Mouse (Mus musculus): ENCODE data around the gene Cacna2d1. TPM values are rescaled to one million over a fixed set of nuclear protein-coding genes. Genes with fewer than 3 reads are reported as not detected.

The Cacna2d1 gene
- total and polyA plus RNA-seq, 3 experiments, result 0.08 to 0.13 TPM; not detected in 1

DNA sequence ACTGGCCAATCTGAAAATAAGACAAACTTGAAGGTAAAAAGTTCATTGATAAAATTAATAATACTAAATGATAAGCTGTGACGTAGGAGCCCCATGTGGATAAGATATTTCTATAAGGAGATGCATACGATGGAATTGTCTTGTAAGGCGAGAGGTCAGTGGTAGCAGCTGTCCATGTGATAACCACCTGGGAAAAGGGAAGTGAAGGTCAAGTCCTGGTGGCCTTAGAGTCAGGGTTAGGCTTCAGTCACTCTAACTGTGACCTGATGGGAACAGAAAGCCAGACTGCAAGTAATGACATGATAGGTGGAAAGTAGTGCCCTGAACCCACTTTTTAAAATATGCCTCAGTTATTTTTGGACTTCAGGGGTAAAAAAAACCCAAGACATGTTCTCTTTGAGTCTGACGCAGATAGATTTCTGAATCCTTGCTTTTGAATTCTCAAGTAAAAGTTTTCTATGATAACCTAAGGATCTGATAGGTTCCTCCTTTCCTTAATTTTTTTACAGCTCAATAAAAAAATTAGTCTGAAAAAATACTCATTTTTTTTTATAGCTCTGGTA is 383.3 kb downstream of the Cacna2d1 start:
- Histone ChIP-seq H3K36me3 (ENCODE audit: control insufficient read depth in 1 of 2, insufficient read depth in 2 of 2, low read length in 2 of 2) (no peaks in the 10 kb centered on the region), H3K9me3 (replicated peaks; ENCODE audit: insufficient read depth, low read length) (no peaks in the 10 kb centered on the region), H3K27ac (ENCODE audit: control insufficient read depth, low read depth, low read length) (no peak overlapping the region), H3K4me3 (ENCODE audit: control insufficient read depth in 1 of 2, insufficient read depth in 1 of 2, low read depth in 2 of 2, low read length in 2 of 2) (no peak overlapping the region), H3K79me2 (ENCODE audit: control insufficient read depth, insufficient read depth, low read length, poor library complexity) (no peaks in the 10 kb centered on the region), H3K9ac (ENCODE audit: control insufficient read depth, low read depth, low read length, poor library complexity, severe bottlenecking) (no peak overlapping the region), H3K4me1 (ENCODE audit: control insufficient read depth in 1 of 2, insufficient read depth in 2 of 2, low read length in 2 of 2) (no peaks in the 10 kb centered on the region), H3K27me3 (ENCODE audit: control insufficient read depth in 1 of 2, insufficient read depth in 2 of 2, low read length in 2 of 2) (no peaks in the 10 kb centered on the region)
- TF ChIP-seq USF2 (IDR thresholded peaks at IDR 0.05; ENCODE audit: borderline replicate concordance in 1 of 2, insufficient read depth in 1 of 2, low read depth in 1 of 2, low read length in 2 of 2) (no peak), MAZ (IDR thresholded peaks at IDR 0.05; ENCODE audit: low read depth, low read length) (no peak), ZC3H11A (IDR thresholded peaks at IDR 0.05; ENCODE audit: low read depth, low read length) (no peak)
- DNase-seq (ENCODE audit: low read depth, low spot score), result no peak

DNA sequence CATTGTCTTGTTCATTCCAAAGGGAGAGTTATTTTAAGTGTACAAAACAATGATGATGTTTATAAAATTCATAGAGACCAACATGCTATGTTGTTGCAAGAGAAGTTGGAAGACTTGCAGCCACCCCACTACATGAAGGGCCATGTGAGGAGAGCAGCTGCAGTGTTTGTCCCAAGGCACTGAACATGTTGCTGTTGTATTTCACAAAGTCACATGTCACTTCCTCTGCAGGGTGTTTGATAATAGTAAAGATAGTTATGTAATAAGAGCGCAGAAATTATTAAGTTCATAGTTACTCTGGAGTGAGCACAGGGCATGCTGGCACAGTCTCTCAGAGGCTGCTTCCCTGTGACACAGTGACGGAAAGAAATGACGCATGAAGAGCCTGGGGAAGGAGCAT is 392.1 kb downstream of the Cacna2d1 start:
- Histone ChIP-seq H3K4me1 (ENCODE audit: control insufficient read depth in 1 of 2, insufficient read depth in 2 of 2, low read length in 2 of 2) (no peaks in the 10 kb centered on the region), H3K4me3 (ENCODE audit: control insufficient read depth in 1 of 2, insufficient read depth in 1 of 2, low read depth in 2 of 2, low read length in 2 of 2) (no peak overlapping the region), H3K9ac (ENCODE audit: control insufficient read depth, low read depth, low read length, poor library complexity, severe bottlenecking) (no peak overlapping the region), H3K9me3 (replicated peaks; ENCODE audit: insufficient read depth, low read length) (no peaks in the 10 kb centered on the region), H3K27ac (ENCODE audit: control insufficient read depth, low read depth, low read length) (no peak overlapping the region), H3K79me2 (ENCODE audit: control insufficient read depth, insufficient read depth, low read length, poor library complexity) (no peaks in the 10 kb centered on the region), H3K36me3 (ENCODE audit: control insufficient read depth in 1 of 2, insufficient read depth in 2 of 2, low read length in 2 of 2) (no peaks in the 10 kb centered on the region), H3K27me3 (ENCODE audit: control insufficient read depth in 1 of 2, insufficient read depth in 2 of 2, low read length in 2 of 2) (no peaks in the 10 kb centered on the region)
- no peak for DNase-seq (ENCODE audit: low read depth, low spot score)
- no peak for TF ChIP-seq RAD21 (IDR thresholded peaks at IDR 0.05; ENCODE audit: low read depth, low read length)
- TF ChIP-seq MAZ (IDR thresholded peaks at IDR 0.05; ENCODE audit: low read depth, low read length), result no peak
- TF ChIP-seq ELF1 (IDR thresholded peaks at IDR 0.05; ENCODE audit: low read depth, low read length), result no peak
- no peak for TF ChIP-seq POLR2AphosphoS2 (IDR thresholded peaks at IDR 0.05; ENCODE audit: low read length)
- TF ChIP-seq USF1 (IDR thresholded peaks at IDR 0.05; ENCODE audit: low read depth, low read length), result no peak
- TF ChIP-seq MAFK (IDR thresholded peaks at IDR 0.05; ENCODE audit: borderline replicate concordance, low read depth, low read length), result no peak
- TF ChIP-seq MYB (IDR thresholded peaks at IDR 0.05; ENCODE audit: low read depth, low read length), result no peak
- TF ChIP-seq POLR2A (IDR thresholded peaks at IDR 0.05; ENCODE audit: control insufficient read depth in 1 of 2, insufficient read depth in 1 of 2, low read depth in 1 of 2, low read length in 2 of 2, poor library complexity in 1 of 2), result no peak
- TF ChIP-seq NRF1 (IDR thresholded peaks at IDR 0.05; ENCODE audit: insufficient read depth, low read depth, low read length, poor library complexity, severe bottlenecking), result no peak
- no peak for TF ChIP-seq TCF12 (IDR thresholded peaks at IDR 0.05; ENCODE audit: low read depth, low read length)
- TF ChIP-seq BHLHE40 (IDR thresholded peaks at IDR 0.05; ENCODE audit: borderline replicate concordance, low read depth, low read length), result no peak
- TF ChIP-seq GATA1 (IDR thresholded peaks at IDR 0.05; ENCODE audit: low read depth, low read length), result no peak
- no peak for TF ChIP-seq POLR2AphosphoS5 (IDR thresholded peaks at IDR 0.05; ENCODE audit: borderline replicate concordance, low read depth, low read length)
- no peak for TF ChIP-seq E2F4 (IDR thresholded peaks at IDR 0.05; ENCODE audit: borderline replicate concordance, low read depth, low read length)
- no peak for TF ChIP-seq ZC3H11A (IDR thresholded peaks at IDR 0.05; ENCODE audit: low read depth, low read length)
- no peak for TF ChIP-seq KAT2A (conservative IDR thresholded peaks at IDR 0.05; ENCODE audit: low read depth, low read length)
